7 mouse cellular contexts compared by ENCODE assay signal in the genomic region with DNA sequence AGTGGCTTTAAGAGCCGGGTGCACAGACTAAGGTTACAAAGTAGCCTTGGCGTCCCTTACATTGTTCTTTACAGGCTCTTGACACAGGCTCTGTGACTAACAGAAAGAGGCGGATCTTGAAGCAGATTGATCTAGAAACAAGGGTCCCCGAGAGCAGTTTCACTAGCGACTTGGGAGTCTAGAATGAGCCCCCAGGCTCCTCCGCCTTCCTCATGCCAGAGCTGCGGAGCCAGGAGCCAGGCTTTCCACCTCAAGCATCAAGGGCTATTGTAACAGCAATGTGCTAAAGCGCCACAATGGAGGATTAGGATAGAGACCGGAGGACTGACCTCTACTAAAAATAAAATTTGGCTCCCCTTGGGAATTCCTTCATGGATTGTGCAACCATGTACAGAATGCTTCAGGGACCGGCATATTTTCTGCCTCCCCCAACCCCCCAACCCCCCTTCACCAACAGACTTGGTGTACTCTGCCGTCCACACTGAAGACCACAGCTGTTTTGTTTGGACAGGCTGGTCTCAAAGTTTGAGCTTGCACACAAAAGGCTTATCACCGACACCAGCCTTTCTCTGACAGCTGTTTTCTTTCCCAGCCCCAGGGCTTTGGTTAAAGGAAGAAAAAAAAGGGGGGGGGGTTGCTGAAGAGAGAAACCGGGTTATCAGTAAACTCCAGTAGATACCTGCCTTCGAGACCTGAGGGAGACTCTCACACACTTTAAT.
A peak's percentile ranks its signal among the peaks of the same experiment; 100 is the strongest.
DNase-seq lines count a peak whose midpoint lies in the region; ATAC-seq lines count a peak whose summit lies in the region.

No protein-coding gene starts in this region.

- peaks cover 74% of the 10 kb centered on the region for H3K27me3 ChIP-seq in forebrain, embryonic 10.5 days (ENCODE audit: poor library complexity, severe bottlenecking)
- H3K27me3 ChIP-seq in limb, embryonic 11.5 days (ENCODE audit: control insufficient read depth, insufficient read depth, low read length) = no peaks in the 10 kb centered on the region
- no peaks in the 10 kb centered on the region; the same call in 1 of the 2 replicates for H3K27me3 ChIP-seq in midbrain, embryonic 11.5 days (ENCODE audit: control insufficient read depth, insufficient read depth, low read length)

- 3% methylated on average over 14 of the region's 14 CpGs for WGBS in forebrain, embryonic 10.5 days
- WGBS in limb, embryonic 11.5 days = 14% methylated on average over 14 of the region's 14 CpGs
- 7% methylated on average over 14 of the region's 14 CpGs for WGBS in midbrain, embryonic 11.5 days

- no peaks in the 10 kb centered on the region for H3K9me3 ChIP-seq in forebrain, embryonic 10.5 days
- no peaks in the 10 kb centered on the region for H3K9me3 ChIP-seq in limb, embryonic 11.5 days (ENCODE audit: control insufficient read depth, low read length)
- no peaks in the 10 kb centered on the region for H3K9me3 ChIP-seq in midbrain, embryonic 11.5 days (ENCODE audit: control insufficient read depth, low read length)

- peak overlapping the region; percentile 71 for H3K27ac ChIP-seq in brown adipose tissue, adult 24 weeks (replicated peaks; ENCODE audit: low read depth, low read length)
- H3K27ac ChIP-seq in forebrain, embryonic 10.5 days = peak overlapping the region; percentile 84
- 0 out of 2 replicates have a peak overlapping the region, but pooled peaks have one; percentile 21 for H3K27ac ChIP-seq in limb, embryonic 11.5 days (replicated peaks; ENCODE audit: low read depth, low read length)
- peak overlapping the region; percentile 76 for H3K27ac ChIP-seq in midbrain, embryonic 11.5 days (ENCODE audit: low read depth, low read length)

- no peaks in the 10 kb centered on the region for H3K36me3 ChIP-seq in forebrain, embryonic 10.5 days (replicated peaks)
- H3K36me3 ChIP-seq in limb, embryonic 11.5 days (ENCODE audit: control insufficient read depth, insufficient read depth, low read length) = no peaks in the 10 kb centered on the region
- no peaks in the 10 kb centered on the region for H3K36me3 ChIP-seq in midbrain, embryonic 11.5 days (ENCODE audit: control insufficient read depth, insufficient read depth, low read length)

- peak; percentile 60; the same call in 1 of the 2 replicates for ATAC-seq in limb, embryonic 11.5 days (ENCODE audit: insufficient number of reproducible peaks, low FRiP score, low TSS enrichment, low read depth)
- ATAC-seq in midbrain, embryonic 11.5 days (ENCODE audit: low FRiP score) = peak; percentile 87

- H3K4me2 ChIP-seq in limb, embryonic 11.5 days (ENCODE audit: low read depth, severe bottlenecking) = peak overlapping the region; percentile 38
- H3K4me2 ChIP-seq in midbrain, embryonic 11.5 days = peak overlapping the region; percentile 52

- peak overlapping the region; percentile 37; the same call in 1 of the 2 replicates for H3K9ac ChIP-seq in limb, embryonic 11.5 days (ENCODE audit: low read length)
- peak overlapping the region; percentile 53 for H3K9ac ChIP-seq in midbrain, embryonic 11.5 days (ENCODE audit: low read length)

- H3K4me3 ChIP-seq in brown adipose tissue, adult 24 weeks (ENCODE audit: insufficient read depth, low read depth, low read length) = peak overlapping the region; percentile 48
- peak overlapping the region; percentile 45 for H3K4me3 ChIP-seq in forebrain, embryonic 10.5 days
- H3K4me3 ChIP-seq in limb, embryonic 11.5 days (ENCODE audit: low read depth, low read length) = peak overlapping the region; percentile 15
- H3K4me3 ChIP-seq in midbrain, embryonic 11.5 days (ENCODE audit: low read depth, low read length) = peak overlapping the region; percentile 22

- DNase-seq in forebrain, embryonic 10.5 days (ENCODE audit: extremely low spot score, low spot score) = peak; percentile 58
- DNase-seq in heart, postnatal 4 days = peak; percentile 46
- peak; percentile 56 for DNase-seq in limb, embryonic 11.5 days (ENCODE audit: low spot score)
- peak; percentile 95 for DNase-seq in midbrain, embryonic 11.5 days (ENCODE audit: low spot score, missing footprints)
- no peak for DNase-seq in right cerebral cortex, postnatal 36 days (ENCODE audit: low spot score in 2 of 2)
- no peak for DNase-seq in T-cell, adult 2 months (ENCODE audit: low spot score)

- no peaks in the 10 kb centered on the region for H3K4me1 ChIP-seq in brown adipose tissue, adult 24 weeks (ENCODE audit: control insufficient read depth, insufficient read depth, insufficient read length, low read length)
- H3K4me1 ChIP-seq in forebrain, embryonic 10.5 days = peaks cover 39% of the 10 kb centered on the region
- peaks cover 3% of the 10 kb centered on the region; the same call in 1 of the 2 replicates for H3K4me1 ChIP-seq in limb, embryonic 11.5 days (ENCODE audit: control insufficient read depth, insufficient read depth, low read length)
- peaks cover 3% of the 10 kb centered on the region; the same call in 1 of the 2 replicates for H3K4me1 ChIP-seq in midbrain, embryonic 11.5 days (ENCODE audit: control insufficient read depth, insufficient read depth, low read length)

Comparison
In these comparisons a context has a peak if more than half of its experiments do, and no peak if none do; other contexts are left out.
1. H3K27ac ChIP-seq: peak in every context shown above with its lines; median percentile 84 in forebrain, embryonic 10.5 days; 76 in midbrain, embryonic 11.5 days; 71 in brown adipose tissue, adult 24 weeks; 21 in limb, embryonic 11.5 days.
2. DNase-seq: peak in forebrain, embryonic 10.5 days (single experiment), heart, postnatal 4 days (single experiment), limb, embryonic 11.5 days (single experiment) and midbrain, embryonic 11.5 days (single experiment); none in right cerebral cortex, postnatal 36 days (0 of 2) and T-cell, adult 2 months (single experiment).
3. Peak in every context shown above with its lines, with median percentiles within 50 percentile points of each other: H3K4me3 ChIP-seq.